Mouse (Mus musculus) heart, postnatal 25 days (tissue): ENCODE measurements around the gene Fyn. TPM values are rescaled to one million over a fixed set of nuclear protein-coding genes. Genes with fewer than 3 reads are reported as not detected.

Experiments used
- DNase-seq: peaks from one replicate; pipeline ENCODE4 v3.0.0; 2022; ENCODE audit warnings: low spot score
- intact Hi-C: fragments of 180-260 bp; cut with DNase I; formaldehyde crosslinking; loops from one replicate; pipeline ENCODE4 v1.15.1; 2025
- total RNA-seq, 2 experiments: library from RNA; stranded (reverse); gene quantifications; 2 replicates each; pipeline ENCODE4 v1.2.3; 2021

Gene Fyn
- total RNA-seq, 2 experiments from 2014 or later = 29.1 to 42.5 TPM

DNA sequence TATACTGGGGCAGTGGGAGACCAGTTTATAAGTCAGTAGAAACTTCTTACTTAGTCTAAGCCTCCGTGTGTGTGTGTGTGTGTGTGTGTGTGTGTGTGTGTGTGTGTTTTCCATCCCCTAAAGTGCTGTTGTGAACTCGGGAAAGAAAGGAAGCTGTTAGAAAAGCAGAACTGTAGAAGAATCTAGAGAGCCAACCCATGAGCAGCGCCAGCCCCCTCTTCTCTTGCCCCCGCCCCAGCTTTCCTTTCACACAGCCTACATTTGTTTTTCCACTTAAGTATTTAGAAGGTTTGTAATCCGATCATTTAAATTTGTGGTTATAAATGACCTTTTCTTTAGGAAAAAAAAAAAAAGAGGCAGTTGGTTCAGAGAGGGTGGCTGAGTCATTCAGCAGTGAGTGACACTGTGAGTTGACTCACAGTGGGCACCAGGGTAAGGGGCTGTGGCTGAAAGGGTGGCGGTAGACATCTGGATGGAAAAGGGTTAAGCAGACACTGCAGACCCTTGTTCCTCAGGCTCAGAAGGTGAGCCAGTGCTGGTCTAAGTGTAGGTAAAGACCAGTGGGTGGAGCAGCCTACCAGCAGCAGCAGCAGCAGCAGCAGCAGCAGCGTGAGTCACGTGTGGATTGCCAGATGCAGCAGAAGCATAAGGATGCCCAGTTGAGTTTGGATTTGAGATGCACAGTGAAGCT lies 66.2 kb downstream of the Fyn start:
- intact Hi-C loops = no loop called here
- no peak for DNase-seq

DNA sequence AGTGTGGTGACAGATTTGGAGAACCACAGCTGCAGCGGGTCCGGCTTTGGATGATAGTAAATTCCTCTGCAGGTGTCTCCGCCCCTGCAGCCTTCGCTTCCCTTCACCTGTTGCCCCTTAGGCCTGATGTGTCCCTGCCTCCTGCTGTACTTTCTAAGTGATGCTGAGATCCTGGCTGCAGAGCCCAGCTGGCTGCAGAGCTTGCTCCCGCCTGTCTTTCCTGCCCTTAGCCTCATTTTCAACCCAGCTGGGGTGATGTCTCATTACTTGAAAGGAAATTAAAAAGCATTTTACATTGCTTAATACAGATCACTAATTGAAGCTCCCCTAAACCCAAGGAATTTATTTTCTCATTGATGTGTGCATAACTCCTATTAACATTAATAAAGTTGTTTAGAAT lies 70.2 kb downstream of the Fyn start:
- DNase-seq = no peak
- intact Hi-C loops = no loop called here

GRCm38 (mm10) chr10:39440506-39440905 lies 71.9 kb downstream of the Fyn start:
- intact Hi-C loops = no loop called here
- no peak for DNase-seq

- intact Hi-C loops = no loop called here
- no peak for DNase-seq
Observed at GRCm38 (mm10) chr10:39441636-39442035, 73.0 kb downstream of the Fyn start.

DNA sequence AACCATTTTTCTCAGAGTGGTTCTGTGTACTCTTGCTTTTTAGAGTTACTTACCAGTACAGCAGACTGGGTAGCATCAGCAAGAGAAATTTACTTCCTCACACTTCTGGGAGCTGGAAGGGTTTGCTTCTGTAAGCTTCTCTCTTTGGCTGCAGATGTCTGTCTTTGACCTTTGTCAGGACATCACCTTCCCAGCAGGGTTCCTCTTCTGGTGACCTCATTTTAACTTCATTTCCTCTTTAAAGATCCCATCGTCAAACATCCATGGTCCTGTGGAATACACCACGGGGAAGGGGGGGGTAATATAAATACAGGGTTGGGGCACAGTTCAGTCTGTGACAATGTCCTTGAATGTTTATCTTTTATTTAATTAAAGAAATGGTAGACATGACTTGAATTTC lies 74.5 kb downstream of the Fyn start:
- no peak for DNase-seq
- intact Hi-C loops = no loop called here

DNA sequence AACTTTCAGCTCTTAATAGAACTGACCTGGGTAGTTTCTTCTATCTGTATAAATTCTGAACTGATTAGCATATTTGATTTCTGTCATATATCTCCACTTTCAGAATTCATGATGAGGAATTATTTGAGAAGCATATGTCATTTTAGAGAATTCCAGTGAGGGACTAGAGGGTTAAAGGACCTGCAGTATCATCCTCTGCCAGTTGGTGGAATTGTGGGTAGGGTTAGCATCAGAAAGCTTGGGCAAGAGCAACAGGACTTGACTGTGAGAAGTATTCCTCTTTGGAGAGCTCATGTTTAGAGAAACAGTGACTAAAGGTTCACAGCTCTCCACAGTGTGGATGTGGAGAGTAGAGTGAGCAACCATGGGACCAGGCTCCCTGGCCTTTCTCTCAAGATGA lies 75.3 kb downstream of the Fyn start:
- intact Hi-C loops = no loop called here
- DNase-seq = no peak

DNA sequence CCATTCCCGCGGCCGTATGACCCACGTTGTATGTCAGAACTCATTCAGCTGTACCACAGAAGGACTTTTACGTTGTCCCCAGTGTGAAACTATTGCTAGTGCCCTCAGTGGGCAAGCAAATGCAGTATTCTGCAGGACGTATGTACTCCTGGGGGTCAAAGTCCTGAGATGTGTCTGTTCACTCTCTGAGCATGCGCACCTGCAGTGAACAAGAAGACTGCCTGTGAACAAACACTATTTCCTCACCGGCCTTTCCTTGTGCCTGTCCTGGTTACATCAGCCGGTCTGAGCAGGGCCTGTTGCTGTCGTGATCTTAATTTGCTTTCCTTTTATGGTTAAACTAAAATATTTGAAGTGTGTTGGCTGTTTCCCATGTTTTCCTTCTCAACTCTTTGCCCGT lies 77.2 kb downstream of the Fyn start:
- DNase-seq = no peak
- intact Hi-C loops = loop anchor here (5.0 kb wide), 2 partner anchors 71 to 204 kb away; no protein-coding TSS in a partner anchor

DNA sequence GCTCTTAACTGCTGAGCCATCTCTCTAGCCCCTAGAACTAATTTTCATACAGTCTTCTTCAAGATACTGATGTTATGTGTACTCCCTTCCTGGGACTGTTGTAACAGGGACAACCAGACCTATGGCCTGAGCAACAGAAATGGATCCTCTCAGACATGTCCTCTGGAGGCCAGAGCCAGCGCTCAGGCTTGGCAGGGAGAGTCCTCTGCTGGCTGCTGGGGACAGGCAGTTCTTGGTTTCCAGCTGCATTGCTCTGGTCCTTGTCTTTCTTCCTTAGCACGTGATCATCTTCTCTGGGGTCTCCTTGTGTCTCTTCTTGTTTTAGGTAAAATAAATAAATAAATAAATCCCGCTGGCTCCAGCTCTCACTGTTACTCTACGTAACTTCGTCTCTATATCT lies 78.1 kb downstream of the Fyn start:
- no peak for DNase-seq
- intact Hi-C loops = loop anchor here (5.0 kb wide), 2 partner anchors 71 to 204 kb away; no protein-coding TSS in a partner anchor

GRCm38 (mm10) chr10:39449179-39449578 lies 80.5 kb downstream of the Fyn start:
- no peak for DNase-seq
- intact Hi-C loops = loop anchor here (5.0 kb wide), 2 partner anchors 68 to 207 kb away; no protein-coding TSS in a partner anchor

DNA sequence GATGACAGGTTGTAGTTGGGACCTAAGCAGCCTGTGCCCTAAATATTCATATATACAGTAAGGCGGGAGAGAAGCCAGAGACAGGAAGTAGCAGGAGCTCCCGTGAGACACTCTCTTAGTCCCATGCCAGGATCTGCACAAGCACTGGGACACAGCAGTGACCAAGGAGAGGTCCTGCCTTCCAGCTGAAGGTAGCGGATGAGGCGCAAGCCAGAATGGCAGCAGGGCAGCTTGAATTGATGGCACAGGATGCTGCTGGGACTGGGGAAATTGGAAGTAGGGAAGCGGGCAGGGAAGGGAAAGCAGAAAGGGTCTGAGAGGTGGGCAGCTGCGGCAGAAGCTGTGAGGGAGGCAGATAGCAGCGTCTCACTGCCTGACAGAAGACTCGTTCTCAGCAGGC lies 81.7 kb downstream of the Fyn start:
- intact Hi-C loops = loop anchor here (5.0 kb wide), 2 partner anchors 78 to 278 kb away; no protein-coding TSS in a partner anchor
- no peak for DNase-seq

- intact Hi-C loops = loop anchor here (5.0 kb wide), 2 partner anchors 79 to 279 kb away; no protein-coding TSS in a partner anchor
- DNase-seq = no peak
Observed at GRCm38 (mm10) chr10:39451065-39451464, 82.4 kb downstream of the Fyn start.

- intact Hi-C loops = loop anchor here (5.0 kb wide), 2 partner anchors 80 to 280 kb away; no protein-coding TSS in a partner anchor
- no peak for DNase-seq
Observed at GRCm38 (mm10) chr10:39451918-39452624, 83.4 kb downstream of the Fyn start.

- intact Hi-C loops = no loop called here
- DNase-seq = no peak
Observed at GRCm38 (mm10) chr10:39455344-39455743, 86.7 kb downstream of the Fyn start.

- intact Hi-C loops = no loop called here
- DNase-seq = no peak
Observed at GRCm38 (mm10) chr10:39455857-39456620, 87.4 kb downstream of the Fyn start.

DNA sequence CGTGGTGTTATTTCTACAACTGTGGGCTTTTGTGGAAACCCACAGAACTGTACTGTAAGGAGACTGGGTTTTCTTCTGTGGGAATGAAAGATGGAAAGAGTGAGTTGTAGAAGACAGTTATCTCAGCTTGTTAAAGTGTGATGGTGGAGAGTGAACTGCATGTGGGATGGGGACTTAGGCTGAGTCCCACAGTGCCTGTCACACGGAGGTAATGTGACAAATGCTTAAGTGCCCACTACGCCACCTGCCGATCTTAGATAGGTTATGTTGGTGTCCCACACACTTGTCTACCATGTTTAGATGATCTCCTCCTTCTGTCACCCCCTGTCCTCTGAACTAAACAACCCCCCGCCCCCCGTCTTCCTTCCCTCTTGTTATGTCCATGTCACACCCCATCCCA lies 88.1 kb downstream of the Fyn start:
- no peak for DNase-seq
- intact Hi-C loops = no loop called here

GRCm38 (mm10) chr10:39457281-39457680 lies 88.6 kb downstream of the Fyn start:
- intact Hi-C loops = no loop called here
- no peak for DNase-seq

DNA sequence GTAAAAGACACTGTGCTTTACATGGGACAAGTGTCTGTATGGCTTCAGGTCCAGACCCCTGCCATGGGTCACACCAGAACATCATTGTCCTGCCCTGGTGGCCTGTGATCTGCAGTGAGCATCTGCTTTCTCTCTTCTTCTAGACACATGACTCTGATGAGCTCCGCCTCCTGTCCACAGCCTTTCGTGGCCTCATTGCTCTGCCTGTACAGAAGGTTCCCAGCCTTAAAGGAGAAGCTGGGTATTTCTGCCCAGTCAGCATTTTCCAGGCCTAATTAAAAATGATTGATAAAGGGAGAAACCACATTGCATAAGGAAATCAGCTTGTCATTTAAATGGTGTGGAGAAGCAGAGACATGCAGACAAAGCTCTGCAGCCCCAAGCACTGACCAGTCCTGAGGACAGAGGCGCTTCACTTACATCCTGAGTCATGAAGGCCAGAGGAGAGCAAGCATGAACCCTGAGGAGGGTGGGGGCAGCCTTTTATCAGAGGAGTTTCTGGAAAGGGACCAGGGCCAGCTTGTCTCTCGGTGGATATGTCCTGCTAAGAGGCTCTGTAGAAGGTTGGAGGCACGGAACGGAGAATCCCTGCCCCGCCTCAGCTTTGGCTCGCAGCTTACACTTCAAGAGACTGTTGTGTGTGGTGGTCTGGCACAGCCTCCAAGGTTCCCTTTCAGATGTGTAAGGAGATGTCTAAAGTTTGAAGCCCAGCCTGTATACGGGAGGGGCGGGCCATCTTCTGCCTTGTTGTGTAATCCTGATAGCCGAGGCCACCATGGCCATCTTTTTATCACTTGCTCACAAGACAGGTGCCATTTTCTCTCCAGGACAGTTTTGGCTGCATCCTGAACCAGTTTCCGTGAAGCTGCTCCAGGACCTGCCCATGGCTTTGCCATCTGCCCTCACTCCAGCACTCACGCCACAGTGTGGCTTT lies 90.4 kb downstream of the Fyn start:
- intact Hi-C loops = no loop called here
- no peak for DNase-seq

- no peak for DNase-seq
- intact Hi-C loops = no loop called here
Observed at GRCm38 (mm10) chr10:39460621-39461020, 92.0 kb downstream of the Fyn start.

GRCm38 (mm10) chr10:39461909-39462308 lies 93.3 kb downstream of the Fyn start:
- no peak for DNase-seq
- intact Hi-C loops = no loop called here

- intact Hi-C loops = no loop called here
- no peak for DNase-seq
Observed at GRCm38 (mm10) chr10:39462711-39463110, 94.1 kb downstream of the Fyn start.
